Mouse (Mus musculus): ENCODE data around the gene Arsb. TPM values are rescaled to one million over a fixed set of nuclear protein-coding genes. Genes with fewer than 3 reads are reported as not detected.

The Arsb gene
- polyA plus RNA-seq, 1 experiment from 2014 or later, result 8.1 TPM

DNA sequence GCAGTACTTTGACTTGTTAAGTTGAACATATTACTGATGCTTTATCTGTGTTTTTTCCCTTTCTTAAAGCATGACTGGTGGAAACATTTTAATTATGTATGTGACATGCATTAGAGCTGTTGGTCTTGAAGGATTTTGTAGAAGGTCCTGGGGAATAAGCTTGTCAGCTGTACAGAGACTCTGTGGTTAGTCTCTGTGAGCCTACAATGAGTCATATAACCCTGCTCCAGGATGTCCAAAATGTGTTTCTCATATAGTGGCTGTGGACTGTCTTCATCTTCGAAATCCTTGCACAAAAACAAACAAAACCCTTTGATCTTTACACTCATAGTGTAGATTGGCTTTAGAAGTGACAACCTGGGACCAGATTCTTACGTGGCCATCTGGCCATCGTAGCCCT lies 110.7 kb downstream of the Arsb start:
- no peaks in the 10 kb centered on the region for H3K4me1 ChIP-seq
- H3K9me3 ChIP-seq, result no peaks in the 10 kb centered on the region
- no peaks in the 10 kb centered on the region for H3K36me3 ChIP-seq
- H3K9ac ChIP-seq (replicated peaks), result no peak overlapping the region
- H3K4me2 ChIP-seq (replicated peaks), result no peak overlapping the region
- H3K27ac ChIP-seq (replicated peaks), result no peak overlapping the region
- ATAC-seq (replicated peaks), result no peak
- no peaks in the 10 kb centered on the region for H3K27me3 ChIP-seq
- H3K4me3 ChIP-seq, result no peak overlapping the region
- WGBS, result 90% methylated on average over 3 of the region's 3 CpGs

DNA sequence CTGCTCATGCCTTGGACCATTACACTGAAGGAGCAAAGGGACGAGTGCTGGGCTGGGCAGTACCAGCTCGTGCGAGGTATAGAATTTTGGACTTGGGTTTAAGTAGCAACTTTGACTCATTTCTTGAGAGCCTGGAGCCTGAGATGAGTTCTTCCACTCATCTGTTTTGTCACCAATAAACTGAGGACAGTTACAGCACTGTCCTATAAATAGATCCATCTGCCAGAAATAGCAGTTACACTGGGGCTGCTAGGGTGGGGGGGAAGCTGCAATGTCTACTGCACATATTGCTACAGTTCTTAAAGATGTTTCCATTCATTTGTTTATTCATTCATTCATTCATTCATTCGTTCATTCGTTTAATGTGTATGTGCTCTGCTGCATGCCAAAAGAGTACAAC lies 115.6 kb downstream of the Arsb start:
- H3K4me3 ChIP-seq, result no peak overlapping the region
- H3K27ac ChIP-seq (replicated peaks), result no peak overlapping the region
- H3K27me3 ChIP-seq, result no peaks in the 10 kb centered on the region
- no peak for ATAC-seq (replicated peaks)
- no peaks in the 10 kb centered on the region for H3K4me1 ChIP-seq
- WGBS, result 94% methylated on average over 5 of the region's 5 CpGs
- H3K4me2 ChIP-seq (replicated peaks), result no peak overlapping the region
- no peaks in the 10 kb centered on the region for H3K36me3 ChIP-seq
- H3K9ac ChIP-seq (replicated peaks), result no peak overlapping the region
- no peaks in the 10 kb centered on the region for H3K9me3 ChIP-seq

GRCm38 (mm10) chr13:93888196-93888595 lies 116.8 kb downstream of the Arsb start:
- H3K4me1 ChIP-seq, result no peaks in the 10 kb centered on the region
- ATAC-seq (replicated peaks), result no peak
- no peak overlapping the region for H3K4me2 ChIP-seq (replicated peaks)
- H3K27me3 ChIP-seq, result no peaks in the 10 kb centered on the region
- no peak overlapping the region for H3K27ac ChIP-seq (replicated peaks)
- H3K9ac ChIP-seq (replicated peaks), result no peak overlapping the region
- H3K9me3 ChIP-seq, result no peaks in the 10 kb centered on the region
- WGBS, result 88% methylated on average over 2 of the region's 2 CpGs
- no peaks in the 10 kb centered on the region for H3K36me3 ChIP-seq
- H3K4me3 ChIP-seq, result no peak overlapping the region

DNA sequence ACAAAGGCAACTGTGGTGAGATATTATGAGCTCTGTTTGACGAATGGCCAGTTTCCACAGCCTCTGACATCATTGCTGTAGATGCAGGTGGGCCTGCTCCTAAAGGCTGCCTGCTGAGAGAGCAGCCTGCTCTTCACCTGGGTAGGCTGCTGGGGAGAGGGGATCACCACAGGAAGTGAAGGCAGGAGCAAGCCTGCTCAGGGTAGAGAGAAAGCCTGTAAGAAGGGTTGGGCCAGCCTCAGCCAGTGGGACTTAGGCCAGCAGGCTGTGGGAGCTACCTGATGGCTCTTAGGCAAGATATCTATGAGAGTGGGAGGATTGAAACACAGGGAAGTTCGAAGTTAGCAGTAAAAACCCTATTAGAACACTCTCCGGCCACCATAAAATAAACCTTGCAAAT lies 117.5 kb downstream of the Arsb start:
- WGBS, result 80% methylated on average over 3 of the region's 3 CpGs

GRCm38 (mm10) chr13:93889991-93890390 lies 118.6 kb downstream of the Arsb start:
- Histone ChIP-seq H3K9me3 (no peaks in the 10 kb centered on the region), H3K4me3 (no peak overlapping the region), H3K27me3 (no peaks in the 10 kb centered on the region), H3K4me2 (replicated peaks) (no peak overlapping the region), H3K36me3 (no peaks in the 10 kb centered on the region), H3K27ac (replicated peaks) (no peak overlapping the region), H3K9ac (replicated peaks) (no peak overlapping the region), H3K4me1 (no peaks in the 10 kb centered on the region)
- WGBS, result 87% methylated on average over 3 of the region's 3 CpGs
- ATAC-seq (replicated peaks), result no peak

More for the DNA sequence above, 117.5 kb downstream of the Arsb start:
- Histone ChIP-seq H3K9ac (replicated peaks) (no peak overlapping the region), H3K4me1 (no peaks in the 10 kb centered on the region), H3K9me3 (no peaks in the 10 kb centered on the region), H3K27me3 (no peaks in the 10 kb centered on the region), H3K27ac (replicated peaks) (no peak overlapping the region), H3K4me2 (replicated peaks) (no peak overlapping the region), H3K4me3 (no peak overlapping the region), H3K36me3 (no peaks in the 10 kb centered on the region)
- ATAC-seq (replicated peaks), result no peak

DNA sequence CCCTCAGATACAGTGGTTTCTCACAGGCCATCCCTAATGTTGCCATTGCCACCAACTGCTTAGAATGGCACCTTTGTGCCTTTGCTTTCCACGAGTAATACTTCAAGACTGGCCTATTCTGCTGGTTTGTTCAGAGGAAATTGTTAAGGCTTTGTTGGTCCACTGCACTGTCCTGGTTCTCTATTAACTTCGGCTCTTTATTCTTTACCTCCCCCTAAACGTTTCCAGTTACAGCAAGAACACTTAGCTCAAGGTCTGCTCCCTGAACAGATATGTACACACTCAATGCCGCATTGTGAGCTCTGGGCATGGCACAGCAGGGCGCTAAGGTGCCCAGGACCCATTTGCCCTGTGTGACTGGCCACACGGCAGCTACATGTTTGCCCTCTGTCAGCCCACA lies 119.8 kb downstream of the Arsb start:
- Histone ChIP-seq H3K4me1 (no peaks in the 10 kb centered on the region), H3K4me3 (no peak overlapping the region), H3K27me3 (no peaks in the 10 kb centered on the region), H3K9ac (replicated peaks) (no peak overlapping the region), H3K36me3 (no peaks in the 10 kb centered on the region), H3K27ac (replicated peaks) (no peak overlapping the region), H3K4me2 (replicated peaks) (no peak overlapping the region), H3K9me3 (no peaks in the 10 kb centered on the region)
- WGBS, result 75% methylated on average over 6 of the region's 6 CpGs
- ATAC-seq (replicated peaks), result no peak

- Histone ChIP-seq H3K4me1 (no peaks in the 10 kb centered on the region), H3K9ac (replicated peaks) (no peak overlapping the region), H3K9me3 (no peaks in the 10 kb centered on the region), H3K36me3 (no peaks in the 10 kb centered on the region), H3K4me2 (replicated peaks) (no peak overlapping the region), H3K4me3 (no peak overlapping the region), H3K27me3 (no peaks in the 10 kb centered on the region), H3K27ac (replicated peaks) (no peak overlapping the region)
- WGBS, result 87% methylated on average over 7 of the region's 7 CpGs
- ATAC-seq (replicated peaks), result no peak
Measured at GRCm38 (mm10) chr13:93892101-93892500, 120.7 kb downstream of the Arsb start.

DNA sequence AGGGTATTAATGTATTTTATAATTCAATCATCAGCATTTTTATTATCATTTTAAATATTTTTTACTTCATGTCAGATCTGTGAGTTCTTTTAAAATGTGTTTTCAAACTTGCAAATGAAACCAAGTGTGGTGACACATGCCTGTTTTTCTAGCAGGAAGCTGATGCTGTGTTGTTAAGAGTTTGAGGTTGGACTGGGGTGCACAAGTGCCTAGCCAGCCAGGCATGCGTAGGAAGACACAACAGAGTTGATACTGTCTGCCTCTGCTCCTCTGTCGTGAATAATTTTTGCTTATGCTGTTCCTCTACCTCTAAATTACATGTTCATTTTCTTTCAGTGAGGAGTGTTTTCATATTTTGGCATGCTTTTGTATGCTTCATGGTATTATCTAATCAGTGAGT lies 122.7 kb downstream of the Arsb start:
- H3K9ac ChIP-seq (replicated peaks), result no peak overlapping the region
- H3K9me3 ChIP-seq, result no peaks in the 10 kb centered on the region
- H3K36me3 ChIP-seq, result no peaks in the 10 kb centered on the region
- no peaks in the 10 kb centered on the region for H3K27me3 ChIP-seq
- H3K4me3 ChIP-seq, result no peak overlapping the region
- 79% methylated on average over 2 of the region's 2 CpGs for WGBS
- no peak for ATAC-seq (replicated peaks)
- no peak overlapping the region for H3K4me2 ChIP-seq (replicated peaks)
- H3K4me1 ChIP-seq, result no peaks in the 10 kb centered on the region
- H3K27ac ChIP-seq (replicated peaks), result no peak overlapping the region

DNA sequence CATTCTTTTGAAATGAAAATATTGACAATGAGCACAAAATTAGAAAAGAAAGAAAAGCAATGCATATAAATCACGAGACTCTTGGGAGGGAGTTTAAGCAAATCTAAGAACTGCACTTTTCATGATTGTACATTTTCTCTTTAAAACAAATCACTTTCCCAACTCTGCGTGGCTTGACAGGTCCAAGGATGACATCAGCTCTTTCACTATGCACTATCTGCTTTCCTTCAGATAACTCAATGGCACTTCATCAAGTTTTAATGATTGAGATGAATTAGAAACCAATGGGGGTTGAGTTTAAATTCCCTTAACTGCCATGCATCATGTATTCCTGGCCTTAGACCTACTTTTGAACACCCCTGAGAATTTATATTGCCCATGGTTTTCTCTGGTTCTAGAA lies 124.0 kb downstream of the Arsb start:
- no peaks in the 10 kb centered on the region for H3K9me3 ChIP-seq
- 83% methylated on average over 2 of the region's 2 CpGs for WGBS
- H3K36me3 ChIP-seq, result no peaks in the 10 kb centered on the region

GRCm38 (mm10) chr13:93897943-93898826 lies 126.8 kb downstream of the Arsb start:
- H3K36me3 ChIP-seq, result no peaks in the 10 kb centered on the region
- WGBS, result 78% methylated on average over 13 of the region's 13 CpGs
- no peak overlapping the region for H3K9ac ChIP-seq (replicated peaks)
- no peak overlapping the region for H3K4me2 ChIP-seq (replicated peaks)
- no peaks in the 10 kb centered on the region for H3K4me1 ChIP-seq
- H3K27me3 ChIP-seq, result no peaks in the 10 kb centered on the region
- ATAC-seq (replicated peaks), result no peak
- H3K4me3 ChIP-seq, result no peak overlapping the region
- no peak overlapping the region for H3K27ac ChIP-seq (replicated peaks)
- H3K9me3 ChIP-seq, result no peaks in the 10 kb centered on the region

More for the DNA sequence above, 124.0 kb downstream of the Arsb start:
- no peaks in the 10 kb centered on the region for H3K4me1 ChIP-seq
- no peak overlapping the region for H3K27ac ChIP-seq (replicated peaks)
- ATAC-seq (replicated peaks), result no peak
- no peak overlapping the region for H3K4me3 ChIP-seq
- no peak overlapping the region for H3K4me2 ChIP-seq (replicated peaks)
- H3K27me3 ChIP-seq, result no peaks in the 10 kb centered on the region
- no peak overlapping the region for H3K9ac ChIP-seq (replicated peaks)

- Histone ChIP-seq H3K9ac (replicated peaks) (no peak overlapping the region), H3K27ac (replicated peaks) (no peak overlapping the region), H3K4me1 (no peaks in the 10 kb centered on the region), H3K36me3 (no peaks in the 10 kb centered on the region), H3K4me2 (replicated peaks) (no peak overlapping the region), H3K4me3 (no peak overlapping the region), H3K9me3 (no peaks in the 10 kb centered on the region), H3K27me3 (no peaks in the 10 kb centered on the region)
- WGBS, result 92% methylated on average over 3 of the region's 3 CpGs
- no peak for ATAC-seq (replicated peaks)
Measured at GRCm38 (mm10) chr13:93899378-93900256, 128.2 kb downstream of the Arsb start.

DNA sequence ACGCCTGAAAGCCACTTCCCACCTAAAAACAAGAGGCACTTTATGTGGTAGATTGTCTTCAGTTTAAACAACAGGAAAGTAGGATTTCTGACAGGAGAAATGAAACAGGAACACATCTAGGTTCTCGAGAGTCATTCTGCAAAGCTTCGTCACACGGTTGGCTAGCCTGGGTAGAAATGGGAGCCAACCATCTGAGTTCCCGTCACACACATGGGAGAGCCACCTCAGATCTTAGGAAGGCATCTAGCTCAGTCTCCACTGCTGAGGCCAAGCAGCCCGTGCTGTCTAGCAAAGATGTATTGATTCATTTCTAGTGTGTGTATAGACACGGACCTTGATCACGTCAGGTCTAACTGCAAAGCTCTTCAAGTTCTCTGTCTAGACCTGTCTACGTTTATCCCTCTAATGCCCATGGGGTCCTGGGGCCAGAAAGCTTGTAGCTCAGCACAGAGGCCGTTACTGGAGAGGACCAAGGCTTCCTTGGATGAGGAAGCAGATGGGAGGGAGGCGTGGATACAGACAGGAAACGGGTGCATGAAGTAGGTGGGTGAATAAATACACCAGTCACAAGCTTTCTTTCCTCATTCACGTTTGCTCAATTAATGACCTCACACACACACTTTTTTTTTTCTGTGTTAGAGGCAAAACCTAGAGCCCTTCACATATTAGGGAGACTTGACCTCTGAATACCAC lies 129.7 kb downstream of the Arsb start:
- Histone ChIP-seq H3K9me3 (no peaks in the 10 kb centered on the region), H3K27me3 (no peaks in the 10 kb centered on the region), H3K4me1 (no peaks in the 10 kb centered on the region), H3K36me3 (no peaks in the 10 kb centered on the region), H3K4me2 (replicated peaks) (no peak overlapping the region), H3K4me3 (no peak overlapping the region), H3K27ac (replicated peaks) (no peak overlapping the region), H3K9ac (replicated peaks) (no peak overlapping the region)
- WGBS, result 88% methylated on average over 13 of the region's 13 CpGs
- no peak for ATAC-seq (replicated peaks)
